Mouse (Mus musculus) frontal cortex, postnatal 14 days (tissue): ENCODE results near the gene Gm26657.

Experiments
- DNase-seq, 2 experiments: peaks; one replicate each; pipeline ENCODE4 v3.0.0; 2022; ENCODE audit warnings: low spot score in 2 of 2

Gene Gm26657

GRCm38 (mm10) chr4:56740020-56740485 lies at the start of gene Gm26657:
Gene Gm26657, plus strand, starts transcription at chr4:56740070.
- no peak for DNase-seq

DNA sequence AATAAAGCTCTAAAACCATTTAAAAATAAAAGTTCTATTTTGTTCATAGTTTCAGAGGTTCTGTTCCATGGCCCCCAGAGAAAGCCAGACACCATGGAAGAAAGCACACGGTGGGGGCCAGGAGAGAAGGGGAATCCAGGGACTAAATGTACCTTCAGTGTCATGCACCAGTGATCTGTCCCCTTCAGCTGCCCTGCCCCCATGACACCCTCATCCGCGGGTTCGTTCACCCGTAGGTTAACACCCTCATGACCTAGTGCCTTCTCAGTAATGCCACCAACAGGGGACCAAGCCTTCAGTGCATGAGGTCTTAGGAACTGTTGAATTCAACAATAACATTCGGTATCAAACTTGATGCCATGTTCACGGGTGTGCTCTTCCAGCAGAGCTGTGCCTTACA lies 43.5 kb upstream of the Gm26657 start:
- DNase-seq, result no peak

- DNase-seq, result no peak
These were observed 41.2 kb upstream of the Gm26657 start for GRCm38 (mm10) chr4:56698671-56699070.

DNA sequence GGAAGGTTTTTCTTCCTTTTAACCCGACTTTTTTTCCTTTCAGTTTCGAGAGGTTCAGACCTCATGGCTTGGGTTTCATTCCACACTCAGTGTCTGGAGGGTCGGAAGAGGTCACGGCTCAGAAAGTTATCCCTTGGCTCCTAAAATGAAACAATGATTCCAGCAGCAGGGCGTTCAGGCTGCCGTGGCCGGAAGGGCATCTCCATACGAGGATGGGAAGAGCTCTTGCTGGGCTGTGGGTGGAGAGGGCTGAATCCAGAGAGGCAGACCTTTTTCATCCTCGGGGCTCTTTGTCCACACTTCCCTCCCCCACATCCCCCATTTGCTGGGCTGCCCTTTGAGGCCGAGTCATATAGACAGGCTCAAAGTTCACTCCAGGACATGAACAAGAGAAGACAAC lies 37.6 kb upstream of the Gm26657 start:
- DNase-seq, result no peak

DNA sequence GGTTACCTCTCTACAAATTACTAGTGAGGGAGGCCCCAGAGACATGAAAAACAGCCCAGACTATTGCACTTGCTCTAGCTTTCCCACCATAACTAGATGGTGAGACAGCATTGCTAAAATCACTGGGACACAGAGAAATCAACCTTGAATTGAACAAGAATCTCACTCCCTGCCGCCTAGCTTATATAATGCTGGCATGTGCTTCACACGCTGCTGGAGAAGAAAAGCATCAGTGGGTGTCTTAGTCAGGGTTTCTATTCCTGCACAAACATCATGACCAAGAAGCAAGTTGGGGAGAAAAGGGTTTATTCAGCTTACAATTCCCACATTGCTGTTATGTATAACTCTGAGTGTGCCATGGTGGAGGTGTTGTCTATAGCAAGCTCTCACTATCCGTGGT lies 26.7 kb upstream of the Gm26657 start:
- DNase-seq, result no peak

- DNase-seq, result no peak
These were observed 23.1 kb upstream of the Gm26657 start for GRCm38 (mm10) chr4:56716801-56717200.

DNA sequence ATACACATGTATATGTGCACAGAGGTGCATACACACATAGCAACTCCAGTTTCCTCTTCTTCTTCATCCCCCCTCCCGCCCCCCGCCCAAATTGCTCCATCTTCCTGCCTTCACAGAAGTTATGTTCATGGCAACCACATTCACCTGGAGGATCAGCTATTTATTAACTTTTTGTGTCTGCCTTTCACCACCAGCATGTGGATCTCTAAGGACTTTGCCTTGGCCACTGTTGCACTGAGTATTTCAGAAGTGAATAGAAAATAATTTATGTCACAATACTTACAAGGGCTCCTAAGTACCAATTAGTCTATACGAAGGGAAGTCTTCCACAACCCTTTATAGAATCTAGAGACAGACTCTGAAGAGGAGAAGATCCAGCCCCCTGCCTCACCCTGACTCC lies 21.9 kb upstream of the Gm26657 start:
- DNase-seq, result no peak

DNA sequence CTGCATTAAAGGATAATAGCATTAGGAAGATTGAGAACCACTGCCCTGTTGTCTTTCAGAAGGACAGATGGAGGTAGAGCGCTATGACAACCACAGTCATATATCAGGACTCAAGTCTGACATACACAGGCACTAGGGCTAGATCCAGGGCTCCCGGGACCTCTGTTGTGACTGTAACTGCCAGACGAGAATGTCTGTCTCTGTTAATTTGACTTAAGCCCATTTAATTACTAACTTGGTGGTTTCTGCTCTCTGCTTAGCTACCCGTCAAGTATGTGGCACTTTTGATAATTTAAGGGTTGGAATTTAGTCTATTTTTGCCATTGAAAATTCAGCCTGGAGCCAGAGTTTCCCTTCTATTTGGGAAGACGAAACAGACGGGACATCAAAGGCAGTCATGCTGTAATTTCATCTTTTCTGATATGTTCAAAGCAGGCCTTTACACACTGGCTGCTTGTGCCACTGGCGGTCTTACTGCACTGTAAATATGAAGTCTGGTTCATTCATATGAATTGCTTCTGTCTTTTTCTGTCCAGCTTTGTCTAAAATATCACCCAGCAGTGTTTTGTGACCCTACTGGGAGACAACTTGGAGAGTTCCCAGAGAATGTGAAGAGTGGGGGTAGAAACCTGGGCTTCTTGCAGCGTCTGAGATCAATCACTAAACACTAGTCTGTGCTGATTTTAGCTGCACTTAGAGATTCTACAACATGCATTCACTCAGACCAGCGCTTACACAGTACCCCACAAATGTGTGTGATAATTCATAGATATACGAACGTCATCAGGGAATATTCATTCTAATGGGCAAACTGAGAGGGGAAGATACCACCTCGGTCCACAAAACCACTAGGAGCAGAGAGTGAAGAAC lies 21.1 kb upstream of the Gm26657 start:
- DNase-seq, result no peak

- DNase-seq, result no peak
These were observed 20.4 kb upstream of the Gm26657 start for GRCm38 (mm10) chr4:56719456-56719855.

GRCm38 (mm10) chr4:56720403-56720802 lies 19.5 kb upstream of the Gm26657 start:
- DNase-seq, result no peak

DNA sequence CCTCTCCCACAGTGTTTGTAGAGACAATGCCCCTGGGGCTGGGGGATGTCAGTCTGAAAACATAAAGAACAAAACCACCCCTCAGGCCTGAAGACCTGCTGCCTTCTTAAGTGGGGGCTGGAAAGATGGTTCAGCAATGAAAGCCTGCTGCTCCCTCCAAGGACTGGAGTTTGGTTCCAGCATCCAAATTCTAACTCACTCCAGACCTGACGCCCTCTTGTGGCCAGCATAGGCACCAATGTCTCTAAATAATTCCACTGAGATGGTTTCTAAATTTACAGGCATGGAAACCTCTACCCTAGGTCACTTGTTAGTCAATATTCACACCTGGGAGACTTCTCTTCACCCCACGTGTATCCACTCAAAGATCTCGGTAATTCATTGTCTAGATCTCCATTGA lies 18.4 kb upstream of the Gm26657 start:
- no peak for DNase-seq

- DNase-seq, result no peak
These were observed 17.5 kb upstream of the Gm26657 start for GRCm38 (mm10) chr4:56722346-56722745.

GRCm38 (mm10) chr4:56723237-56723636 lies 16.6 kb upstream of the Gm26657 start:
- DNase-seq, result no peak

GRCm38 (mm10) chr4:56725839-56726238 lies 14.0 kb upstream of the Gm26657 start:
- no peak for DNase-seq

DNA sequence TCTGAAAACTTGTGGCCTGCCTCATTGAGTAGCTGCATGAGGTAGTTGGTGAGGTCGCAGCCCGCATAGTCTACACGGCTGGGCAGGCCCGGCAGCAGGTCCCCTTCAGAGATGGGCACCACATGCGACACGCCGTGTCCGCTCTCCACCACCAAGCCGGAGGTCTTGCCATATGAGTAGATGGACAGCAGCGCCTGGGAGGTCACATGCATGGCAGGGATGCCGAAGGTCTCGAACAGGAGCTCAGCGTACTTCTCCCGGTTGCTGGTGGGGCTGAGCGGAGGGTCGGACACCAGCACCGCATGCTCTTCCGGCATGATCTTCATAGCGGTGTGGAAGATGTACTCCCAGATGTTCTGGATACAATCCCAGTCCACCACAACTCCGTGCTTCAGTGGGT lies 741 bp downstream of the Gm26657 start:
- DNase-seq, result no peak

DNA sequence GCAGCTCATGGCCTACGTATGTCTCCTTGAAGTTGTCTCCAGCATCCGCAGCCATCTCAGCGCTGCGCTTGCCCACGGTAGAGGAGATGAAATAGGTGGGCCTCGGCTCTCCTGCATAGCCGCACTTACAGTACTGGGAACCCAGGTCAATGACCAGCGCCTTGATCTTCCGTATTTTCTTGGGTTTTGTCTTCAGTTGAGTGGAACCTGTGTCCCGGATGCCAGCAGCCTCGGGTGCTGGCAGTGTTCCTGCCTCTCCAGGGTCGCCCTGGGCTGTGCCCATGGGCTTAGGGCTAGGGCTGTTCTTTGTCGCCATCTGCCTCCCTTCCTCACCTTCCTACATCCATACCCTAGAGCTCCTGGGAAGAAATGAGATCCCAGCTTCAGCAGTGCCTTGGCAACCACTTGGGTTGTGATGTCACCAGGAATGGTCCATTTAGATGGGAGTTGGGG lies 1.2 kb downstream of the Gm26657 start, which contains the start of gene Actl7b:
Gene Actl7b, minus strand, starts transcription at position 403 of the 453 bp plus-strand sequence.
- no peak for DNase-seq

DNA sequence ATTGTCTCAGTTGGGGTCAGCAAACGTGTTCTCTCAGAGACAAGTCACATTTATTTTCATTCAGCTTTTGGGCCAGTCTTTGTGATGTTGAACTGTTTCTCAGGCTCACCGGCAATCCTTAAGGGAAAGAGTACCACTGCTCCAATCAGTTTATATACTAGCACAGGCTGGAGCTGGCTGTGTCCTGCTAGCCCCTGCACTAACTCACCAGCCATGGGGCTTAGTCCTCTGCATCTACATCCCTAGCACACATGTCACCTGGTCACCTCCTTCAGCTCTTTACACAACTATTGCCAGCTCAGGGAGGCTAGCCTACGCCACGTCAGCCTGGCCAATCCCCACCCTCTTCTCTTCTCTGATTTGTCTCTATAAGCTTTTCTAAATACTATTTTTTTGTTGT lies 2.8 kb downstream of the Gm26657 start:
- no peak for DNase-seq

DNA sequence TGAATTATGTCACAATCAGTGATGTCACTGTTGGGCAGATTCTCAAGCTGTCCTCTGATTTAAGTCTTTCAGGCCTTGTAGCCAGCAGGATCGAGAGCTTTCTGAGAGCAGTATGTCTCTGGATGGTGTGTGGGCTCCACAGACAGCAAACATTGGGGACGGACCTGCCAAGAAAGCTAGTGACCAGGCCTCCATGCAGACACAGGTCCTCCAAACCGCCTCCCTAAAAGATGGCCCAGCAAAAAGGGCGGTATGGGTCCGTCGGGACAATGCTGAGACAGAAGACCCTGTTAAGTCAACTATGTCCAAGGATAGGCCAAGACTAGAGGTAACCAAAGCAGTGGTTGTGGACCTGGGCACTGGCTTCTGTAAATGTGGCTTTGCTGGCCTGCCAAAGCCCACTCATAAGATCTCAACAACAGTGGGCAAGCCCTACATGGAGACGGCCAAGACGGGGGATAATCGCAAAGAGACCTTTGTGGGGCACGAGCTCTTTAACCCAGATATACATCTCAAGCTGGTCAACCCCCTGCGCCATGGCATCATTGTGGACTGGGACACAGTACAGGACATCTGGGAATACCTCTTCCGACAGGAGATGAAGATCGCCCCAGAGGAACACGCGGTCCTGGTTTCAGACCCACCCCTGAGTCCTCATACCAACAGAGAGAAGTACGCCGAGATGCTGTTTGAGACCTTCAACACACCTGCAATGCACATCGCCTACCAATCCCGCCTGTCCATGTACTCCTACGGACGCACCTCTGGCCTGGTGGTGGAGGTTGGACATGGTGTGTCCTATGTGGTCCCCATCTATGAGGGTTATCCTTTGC lies 3.7 kb downstream of the Gm26657 start, which contains the start of gene Actl7a:
Gene Actl7a, plus strand, starts transcription at position 51 of the 833 bp plus-strand sequence.
- DNase-seq, result no peak

- DNase-seq, result no peak
These were observed 6.5 kb downstream of the Gm26657 start for GRCm38 (mm10) chr4:56746345-56746744.

DNA sequence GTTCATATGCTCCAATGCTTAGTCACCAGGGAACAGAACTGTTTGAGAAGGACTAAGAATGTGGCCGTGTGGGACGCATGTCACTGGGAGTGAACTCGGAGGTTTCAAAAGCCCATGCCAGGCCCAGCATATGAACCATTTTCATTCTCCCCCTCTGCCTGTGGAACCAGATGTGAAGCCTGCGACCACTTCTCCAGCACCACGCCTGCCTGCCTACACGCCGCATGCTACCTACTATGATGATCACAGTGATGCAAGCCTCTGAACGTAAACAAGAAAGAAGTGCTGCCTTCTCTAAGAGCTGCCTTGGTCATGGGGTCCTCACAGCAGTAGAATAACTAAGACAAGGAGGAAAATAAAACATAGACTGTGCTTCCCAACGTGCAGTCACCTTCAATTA lies 7.6 kb downstream of the Gm26657 start:
- DNase-seq, result no peak

DNA sequence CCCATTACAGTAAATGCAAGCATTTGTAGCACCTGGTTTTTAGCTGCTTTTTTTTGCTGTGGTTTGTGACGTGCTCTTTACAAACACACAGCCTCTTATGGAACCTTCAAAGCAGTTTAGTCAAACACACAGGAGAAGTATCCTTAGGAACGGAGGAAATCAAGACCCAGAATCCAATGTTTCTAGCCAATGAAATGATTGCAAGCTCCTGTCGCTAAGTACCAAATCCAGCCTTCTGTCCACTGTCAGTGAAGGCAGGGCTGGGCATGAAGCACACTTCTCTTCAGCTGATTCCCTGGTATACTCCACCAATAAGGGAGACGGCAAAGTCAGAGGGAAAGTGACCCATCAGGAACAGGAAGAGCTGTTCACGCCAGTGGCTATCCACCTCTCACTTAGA lies 16.2 kb downstream of the Gm26657 start:
- no peak for DNase-seq

DNA sequence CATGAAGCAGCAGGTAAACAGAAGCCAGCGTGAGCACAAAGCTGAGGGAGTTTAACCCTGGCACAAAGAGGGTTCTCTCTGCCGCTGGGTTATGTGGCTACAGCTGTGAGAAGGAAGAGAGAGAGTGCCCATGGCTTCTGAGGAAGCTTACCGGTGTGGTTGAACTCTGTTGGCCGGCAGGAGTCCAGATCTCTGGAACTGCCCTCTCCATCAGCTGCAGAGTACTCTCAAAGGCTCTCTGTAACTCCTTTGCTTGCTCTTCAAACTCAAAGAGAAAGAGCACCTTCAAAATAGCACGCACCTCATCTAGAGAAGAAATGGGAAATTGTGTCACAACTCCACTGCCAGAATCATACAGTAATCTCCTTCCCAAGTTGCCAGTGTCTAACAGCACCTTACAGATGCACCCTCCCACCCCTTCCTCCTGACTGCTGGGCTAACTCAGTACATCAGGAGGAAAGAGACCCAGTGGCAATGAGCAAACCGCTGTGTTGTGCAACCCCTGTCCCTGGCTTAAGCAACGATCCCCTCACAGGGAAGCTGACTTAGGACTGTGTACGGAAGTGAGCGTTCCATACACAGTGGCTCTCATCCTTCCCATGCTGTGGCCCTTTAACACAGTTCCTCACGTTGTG lies 17.2 kb downstream of the Gm26657 start:
- DNase-seq, result no peak
